Mouse (Mus musculus) mouse embryonic stem cell (cell line): ENCODE data around the gene Mtmr10.

ENCODE experiments used
- in situ Hi-C, 2 experiments: fragments of 300-500 bp; cut with MboI; formaldehyde crosslinking; loops; 1 replicate in 1 of 2; 3 replicates in 1 of 2; pipeline ENCODE4 v1.14.3; 2019 to 2020; ENCODE audit warnings: low sequenced_read_pairs in 2 of 2, low pct_unique_long_range_greater_than_20kb in 1 of 2, mixed read lengths in 1 of 2; ENCODE audit not compliant: unreplicated experiment in 1 of 2

The Mtmr10 gene

GRCm38 (mm10) chr7:64286566-64286965 is 887 bp upstream of the Mtmr10 start:
- in situ Hi-C loops, result no loop called here

GRCm38 (mm10) chr7:64289416-64289815 is 2.0 kb downstream of the Mtmr10 start:
- in situ Hi-C loops, result no loop called here

GRCm38 (mm10) chr7:64290431-64290830 is 3.0 kb downstream of the Mtmr10 start:
- in situ Hi-C loops, result no loop called here

GRCm38 (mm10) chr7:64291722-64292121 is 4.3 kb downstream of the Mtmr10 start:
- in situ Hi-C loops, result no loop called here

GRCm38 (mm10) chr7:64296286-64297010 is 9.0 kb downstream of the Mtmr10 start:
- in situ Hi-C loops, result no loop called here

GRCm38 (mm10) chr7:64310241-64310640 is 22.8 kb downstream of the Mtmr10 start:
- in situ Hi-C loops, result no loop called here

GRCm38 (mm10) chr7:64310756-64311155 is 23.3 kb downstream of the Mtmr10 start:
- in situ Hi-C loops, result no loop called here

- in situ Hi-C loops, result no loop called here
Measured at GRCm38 (mm10) chr7:64312811-64313210, 25.4 kb downstream of the Mtmr10 start.

- in situ Hi-C loops, result no loop called here
Measured at GRCm38 (mm10) chr7:64321125-64321524, 33.7 kb downstream of the Mtmr10 start.

- in situ Hi-C loops, result no loop called here
Measured at GRCm38 (mm10) chr7:64321658-64322057, 34.2 kb downstream of the Mtmr10 start.

- in situ Hi-C loops, result no loop called here
Measured at GRCm38 (mm10) chr7:64326892-64327291, 39.4 kb downstream of the Mtmr10 start.

- in situ Hi-C loops, result no loop called here
Measured at GRCm38 (mm10) chr7:64327486-64327885, 40.0 kb downstream of the Mtmr10 start.

GRCm38 (mm10) chr7:64331309-64331708 is 43.9 kb downstream of the Mtmr10 start:
- in situ Hi-C loops, result no loop called here

GRCm38 (mm10) chr7:64332686-64333085 is 45.2 kb downstream of the Mtmr10 start:
- in situ Hi-C loops, result no loop called here

- in situ Hi-C loops, result no loop called here
Measured at GRCm38 (mm10) chr7:64347813-64348212, 60.4 kb downstream of the Mtmr10 start.

- in situ Hi-C loops, result no loop called here
Measured at GRCm38 (mm10) chr7:64349147-64349861, 61.9 kb downstream of the Mtmr10 start.

GRCm38 (mm10) chr7:64351087-64351486 is 63.6 kb downstream of the Mtmr10 start:
- in situ Hi-C loops, result no loop called here

GRCm38 (mm10) chr7:64354206-64354605 is 66.8 kb downstream of the Mtmr10 start:
- in situ Hi-C loops, result no loop called here

GRCm38 (mm10) chr7:64356661-64357060 is 69.2 kb downstream of the Mtmr10 start:
- in situ Hi-C loops, result no loop called here

GRCm38 (mm10) chr7:64357405-64357804 is 70.0 kb downstream of the Mtmr10 start:
- in situ Hi-C loops, result no loop called here
